Mouse (Mus musculus) embryonic fibroblast, embryonic 13.5 days (primary cell): Measurements from ENCODE around the gene Nsd1. TPM values are rescaled to one million over a fixed set of nuclear protein-coding genes. Genes with fewer than 3 reads are reported as not detected.
"Not testable (repeated sequence)": the region's sequence is repeated elsewhere in the genome, so short reads cannot be mapped to it uniquely, and the experiment has no call there.

Source experiments
- H3K27ac ChIP-seq: 2 replicates; pipeline ENCODE4 v1.5.1; 2012; ENCODE audit warnings: low read length, control low read depth, inconsistent platforms; ENCODE audit not compliant: insufficient read depth
- H3K4me1 ChIP-seq: 2 replicates; pipeline ENCODE4 v1.6.1; 2011; ENCODE audit warnings: low read length; ENCODE audit not compliant: control insufficient read depth, insufficient read depth
- H3K4me3 ChIP-seq: 2 replicates; pipeline ENCODE4 v1.5.1; 2011; ENCODE audit warnings: mild to moderate bottlenecking, control low read depth, low read length; ENCODE audit not compliant: insufficient read depth
- CTCF ChIP-seq: IDR thresholded peaks from 2 replicates; pipeline ENCODE4 v1.5.1; 2011; ENCODE audit warnings: mild to moderate bottlenecking, control low read depth, low read length, moderate library complexity, borderline replicate concordance; ENCODE audit not compliant: insufficient read depth
- POLR2A ChIP-seq: IDR thresholded peaks from 2 replicates; pipeline ENCODE4 v1.6.1; 2011; ENCODE audit warnings: low read depth, mild to moderate bottlenecking, control low read depth, low read length, moderate library complexity
- polyA plus RNA-seq: library from polyadenylated mRNA; stranded (reverse); fragments of >200 nt; gene quantifications from 2 replicates; pipeline ENCODE4 v1.2.4, GENCODE M21; 2011; ENCODE audit warnings: low read depth; ENCODE audit not compliant: missing spikeins, insufficient read length

The Nsd1 gene
- polyA plus RNA-seq, 1 experiment: 86.2 TPM

GRCm38 (mm10) chr13:55190121-55190868 lies 19.3 kb upstream of the Nsd1 start:
- Histone ChIP-seq H3K27ac (peak overlapping the region; percentile 77), H3K4me1 (no peaks in the 10 kb centered on the region), H3K4me3 (peak overlapping the region; percentile 34)
- TF ChIP-seq CTCF (peak; percentile 40; the same call in 1 of the 2 replicates), POLR2A (peak; percentile 81)

GRCm38 (mm10) chr13:55191535-55191934 lies 18.0 kb upstream of the Nsd1 start:
- no peak overlapping the region for H3K4me3 ChIP-seq
- TF ChIP-seq CTCF: no peak
- TF ChIP-seq POLR2A: no peak
- H3K27ac ChIP-seq: no peak overlapping the region
- no peaks in the 10 kb centered on the region for H3K4me1 ChIP-seq

DNA sequence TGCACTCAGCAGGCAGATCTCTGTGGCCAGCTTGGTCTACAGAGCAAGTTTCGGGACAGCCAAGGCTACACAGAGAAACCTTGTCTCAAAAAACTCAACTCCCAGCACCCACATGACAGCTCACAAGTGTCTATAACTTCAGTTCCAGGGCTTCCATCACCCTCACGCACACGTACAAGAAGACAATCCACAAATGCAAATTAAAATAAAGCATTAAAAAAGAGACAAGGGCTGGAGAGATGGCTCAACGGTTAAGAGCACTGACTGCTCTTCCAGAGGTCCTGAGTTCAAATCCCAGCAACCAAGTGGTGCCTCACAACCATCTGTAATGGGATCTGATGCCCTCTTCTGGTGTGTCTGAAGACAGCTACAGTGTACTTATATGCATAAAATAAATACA lies 6.8 kb upstream of the Nsd1 start:
- H3K4me3 ChIP-seq, H3K27ac ChIP-seq, H3K4me1 ChIP-seq: not testable (repeated sequence)

GRCm38 (mm10) chr13:55203740-55204139 lies 5.8 kb upstream of the Nsd1 start:
- Histone ChIP-seq H3K4me3 (no peak overlapping the region), H3K27ac (no peak overlapping the region), H3K4me1 (no peaks in the 10 kb centered on the region)
- TF ChIP-seq CTCF (no peak), POLR2A (no peak)

GRCm38 (mm10) chr13:55204667-55205389 lies 4.8 kb upstream of the Nsd1 start:
- TF ChIP-seq POLR2A (no peak), CTCF (no peak)
- no peak overlapping the region for H3K27ac ChIP-seq
- no peaks in the 10 kb centered on the region for H3K4me1 ChIP-seq
- no peak overlapping the region for H3K4me3 ChIP-seq

DNA sequence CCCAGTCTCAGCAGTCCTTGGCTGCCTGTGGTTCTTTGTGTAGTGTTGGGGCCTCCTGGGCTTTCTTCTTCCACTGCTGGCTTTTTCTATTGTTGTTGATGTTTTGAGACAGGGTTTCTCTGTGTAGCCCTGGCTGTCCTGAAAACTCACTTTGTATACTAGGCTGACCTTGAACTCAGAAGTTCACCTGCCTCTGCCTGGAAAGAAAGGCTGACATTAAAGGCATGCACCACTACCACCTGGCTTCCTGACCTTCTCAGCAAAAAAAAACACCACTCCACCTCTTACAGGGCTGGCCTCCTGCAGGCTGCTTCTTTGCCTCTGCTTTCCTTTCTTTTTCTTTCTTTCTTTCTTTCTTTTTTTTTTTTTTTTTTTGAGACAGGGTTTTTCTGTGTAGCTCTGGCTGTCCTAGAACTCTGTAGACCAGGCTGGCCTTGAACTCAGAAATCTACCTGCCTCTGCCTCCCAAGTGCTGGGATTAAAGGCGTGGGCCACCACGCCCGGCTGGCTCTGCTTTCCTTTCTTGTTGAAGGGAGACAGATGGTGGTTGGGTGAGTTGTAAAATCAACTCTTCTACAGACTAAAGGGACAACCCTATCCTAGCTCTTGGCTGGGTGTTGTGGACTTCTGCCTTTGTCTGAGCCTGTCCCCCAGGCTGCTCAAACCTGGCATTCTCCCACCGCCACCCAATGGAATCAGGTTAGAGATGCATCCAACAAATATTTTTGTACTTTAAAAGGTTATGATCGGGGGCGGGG lies 4.0 kb upstream of the Nsd1 start:
- Histone ChIP-seq H3K4me1 (no peaks in the 10 kb centered on the region), H3K27ac (no peak overlapping the region), H3K4me3 (no peak overlapping the region)
- TF ChIP-seq CTCF: no peak
- no peak for TF ChIP-seq POLR2A

DNA sequence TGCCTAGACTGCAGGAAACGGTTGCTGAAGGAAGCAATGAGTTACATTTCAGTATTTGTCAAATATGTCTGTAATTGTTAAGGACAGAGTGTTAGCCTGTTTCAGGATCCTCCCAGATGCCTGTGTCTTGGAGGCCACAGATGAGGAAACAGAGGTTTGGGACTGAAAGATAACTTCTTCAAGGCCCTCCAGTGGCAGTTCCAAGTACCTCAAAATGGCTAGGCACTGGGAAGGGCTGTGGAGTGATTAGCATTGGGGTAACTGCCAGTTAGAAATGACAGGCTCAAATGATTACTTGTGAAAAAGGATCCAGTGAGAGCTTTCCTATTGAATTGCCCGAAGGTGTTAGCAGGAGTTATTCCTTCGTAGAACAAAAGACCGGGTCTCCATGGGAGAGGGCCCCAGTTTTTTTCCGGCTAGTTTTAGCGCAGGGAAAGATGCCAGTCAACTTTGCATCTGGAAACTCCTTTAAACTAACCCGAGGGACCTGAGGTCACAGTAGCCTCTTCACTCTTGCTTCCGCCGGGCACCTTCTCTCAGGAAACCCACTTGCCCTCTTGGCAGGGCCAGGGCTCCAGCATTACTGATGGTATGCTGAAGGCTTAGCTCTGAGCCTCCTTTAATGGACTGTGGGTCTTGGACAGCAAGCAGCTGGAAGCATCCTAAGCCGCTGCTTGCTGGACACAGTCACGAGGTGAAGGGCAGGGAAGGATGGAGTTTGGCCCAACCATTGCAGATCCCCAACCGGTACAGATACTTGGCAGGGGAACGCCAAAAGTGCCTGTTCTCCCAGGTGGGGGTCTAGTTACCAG lies 539 bp upstream of the Nsd1 start:
- no peak overlapping the region for H3K4me3 ChIP-seq
- H3K27ac ChIP-seq: no peak overlapping the region
- H3K4me1 ChIP-seq: 0 out of 2 replicates have a peak, but pooled peaks cover 5% of the 10 kb centered on the region
- TF ChIP-seq POLR2A: no peak
- TF ChIP-seq CTCF: no peak

DNA sequence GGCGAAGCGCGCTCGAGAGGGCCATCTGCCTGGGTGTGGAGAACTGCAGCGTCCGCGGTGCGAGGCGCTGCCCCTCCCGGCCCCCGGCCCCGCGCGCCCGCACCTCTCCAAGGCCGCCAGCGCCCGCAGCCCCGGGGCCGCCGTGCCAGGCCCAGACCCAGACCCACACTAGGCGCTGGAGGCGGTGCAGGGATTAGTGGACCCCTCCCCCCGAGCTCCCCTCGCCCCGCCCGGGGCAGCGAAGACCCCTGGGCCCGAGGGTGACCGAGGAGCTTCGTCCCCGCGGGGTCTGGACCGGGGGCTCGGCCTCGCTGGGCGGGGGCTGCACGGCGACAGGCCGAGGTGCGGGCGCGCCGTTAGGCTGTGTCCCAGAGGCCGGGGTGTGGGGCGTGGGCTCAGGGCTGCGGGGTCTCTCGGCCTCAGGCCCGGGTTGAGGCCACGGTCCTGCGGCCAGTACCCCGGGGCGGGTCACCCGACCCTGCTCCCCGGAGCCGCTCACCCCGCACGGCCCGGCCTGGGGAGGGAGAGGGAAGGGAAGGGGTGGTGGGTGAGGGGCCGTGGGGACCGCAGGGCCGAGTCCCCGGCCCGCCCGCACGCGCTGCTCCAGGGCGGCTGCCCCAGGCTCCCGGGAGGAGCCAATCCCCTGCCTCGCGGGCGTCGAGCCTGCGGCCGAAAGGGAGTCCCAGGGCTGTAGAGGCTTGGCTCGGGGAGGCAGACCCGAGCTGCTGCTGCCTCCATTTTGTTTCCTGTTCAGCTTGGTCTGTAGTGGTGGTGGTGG lies 800 bp downstream of the Nsd1 start:
- Histone ChIP-seq H3K4me1 (peaks cover 7% of the 10 kb centered on the region; the same call in 1 of the 2 replicates), H3K27ac (no peak overlapping the region), H3K4me3 (no peak overlapping the region)
- TF ChIP-seq CTCF (no peak), POLR2A (peak; percentile 16; the same call in 1 of the 2 replicates)

GRCm38 (mm10) chr13:55210971-55211220 lies 1.3 kb downstream of the Nsd1 start:
- no peak; the same call in 1 of the 2 replicates for TF ChIP-seq POLR2A
- TF ChIP-seq CTCF: no peak
- Histone ChIP-seq H3K4me1 (peaks cover 8% of the 10 kb centered on the region; the same call in 1 of the 2 replicates), H3K27ac (peak overlapping the region; percentile 14; the same call in 1 of the 2 replicates), H3K4me3 (peak overlapping the region; percentile 14; the same call in 1 of the 2 replicates)
